ENCODE assay signal across 15 mouse cellular contexts in the genomic region with DNA sequence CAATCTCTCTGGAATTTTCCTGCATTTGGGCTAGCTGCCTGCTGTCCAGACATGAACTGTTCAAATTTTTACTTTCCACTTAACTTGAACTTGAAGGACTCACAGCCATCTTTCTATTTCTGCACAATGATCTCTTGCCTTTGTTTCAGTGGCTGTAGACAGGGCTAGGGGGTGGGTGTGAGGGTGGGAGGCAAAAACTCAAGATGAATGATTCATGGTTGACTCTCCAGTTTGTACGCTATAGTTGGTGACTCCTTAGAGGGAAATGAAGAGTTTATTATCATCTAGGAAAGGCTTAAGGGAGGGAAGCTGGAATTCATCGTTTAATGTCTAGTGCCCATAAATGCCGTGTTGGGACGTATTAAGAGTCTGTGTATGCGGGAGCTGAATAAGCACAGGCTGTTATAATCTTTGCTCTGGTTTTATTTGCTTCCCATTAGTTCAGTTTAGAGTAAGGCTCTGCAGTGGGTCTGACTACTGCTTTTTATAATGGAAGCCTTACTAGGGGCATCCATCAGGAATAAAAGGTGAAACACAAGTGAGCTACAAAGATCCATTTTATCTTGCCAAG. TPM values are rescaled to one million over a fixed set of nuclear protein-coding genes. Genes with fewer than 3 reads are reported as not detected.
DNase-seq lines count a peak whose midpoint lies in the region; ATAC-seq and TF ChIP-seq lines count a peak whose summit lies in the region.
"Had no signal": no experiment of that assay in that cellular context is flagged by ENCODE, and none has a peak within 500 bp of the region (broad histone marks: within the 10 kb centered on the region; RNA-seq: fewer than 3 reads in every experiment).

No protein-coding gene starts in this region.

- TF ChIP-seq EP300 in lung, postnatal 0 days (IDR thresholded peaks at IDR 0.05): no peak

- intact Hi-C loops in left cerebral cortex, adult 2 months (cut with DNase I): no loop called here

- no peak for DNase-seq in hindbrain, embryonic 10.5 days (ENCODE audit: low spot score)
- DNase-seq in lung, postnatal 0 days (ENCODE audit: low spot score): peak; percentile 19
- DNase-seq in lung, postnatal 36 days: no peak
- DNase-seq in hindbrain, embryonic 14.5 days (ENCODE audit: low spot score): no peak
- DNase-seq in left cerebral cortex, adult 2 months (ENCODE audit: extremely low spot score in 1 of 2, low spot score in 2 of 2): no peak
- DNase-seq: cerebellum, adult 18-20 months; right cerebral cortex, postnatal 25 days had no signal

- H3K4me1 ChIP-seq in hindbrain, embryonic 12.5 days: 0 out of 2 replicates have a peak, but pooled peaks cover 3% of the 10 kb centered on the region
- peaks cover 19% of the 10 kb centered on the region; the same call in 1 of the 2 replicates for H3K4me1 ChIP-seq in hindbrain, embryonic 10.5 days (replicated peaks)
- no peaks in the 10 kb centered on the region for H3K4me1 ChIP-seq in lung, postnatal 0 days (ENCODE audit: insufficient read depth, low read depth, low read length)
- peaks cover 6% of the 10 kb centered on the region; the same call in 1 of the 2 replicates for H3K4me1 ChIP-seq in hindbrain, embryonic 14.5 days (replicated peaks; ENCODE audit: control insufficient read depth, insufficient read depth, low read length)
- H3K4me1 ChIP-seq in midbrain, embryonic 15.5 days: no peaks in the 10 kb centered on the region
- H3K4me1 ChIP-seq: liver, embryonic 12.5 days had no signal

- H3K36me3 ChIP-seq in hindbrain, embryonic 12.5 days: no peaks in the 10 kb centered on the region
- H3K36me3 ChIP-seq in hindbrain, embryonic 10.5 days: no peaks in the 10 kb centered on the region
- H3K36me3 ChIP-seq in lung, postnatal 0 days (ENCODE audit: insufficient read depth, low read length): no peaks in the 10 kb centered on the region
- H3K36me3 ChIP-seq in hindbrain, embryonic 14.5 days (replicated peaks; ENCODE audit: control insufficient read depth, insufficient read depth): no peaks in the 10 kb centered on the region
- no peaks in the 10 kb centered on the region for H3K36me3 ChIP-seq in midbrain, embryonic 15.5 days (replicated peaks)
- H3K36me3 ChIP-seq: embryonic facial prominence, embryonic 13.5 days; forebrain, embryonic 10.5 days; liver, embryonic 12.5 days had no signal

- 80% methylated on average over 5 of the region's 5 CpGs for WGBS in hindbrain, embryonic 12.5 days
- WGBS in hindbrain, embryonic 10.5 days: 95% methylated on average over 5 of the region's 5 CpGs
- WGBS in lung, postnatal 0 days: 52% methylated on average over 5 of the region's 5 CpGs
- WGBS in hindbrain, embryonic 14.5 days: 66% methylated on average over 5 of the region's 5 CpGs
- 67% methylated on average over 5 of the region's 5 CpGs for WGBS in midbrain, embryonic 15.5 days

- no peak overlapping the region for H3K4me2 ChIP-seq in hindbrain, embryonic 12.5 days (replicated peaks)
- 0 out of 2 replicates have a peak overlapping the region, but pooled peaks have one; percentile 14 for H3K4me2 ChIP-seq in lung, postnatal 0 days (replicated peaks; ENCODE audit: low read depth, low read length)
- H3K4me2 ChIP-seq in hindbrain, embryonic 14.5 days (replicated peaks): no peak overlapping the region
- H3K4me2 ChIP-seq in midbrain, embryonic 15.5 days: no peak overlapping the region
- H3K4me2 ChIP-seq: embryonic facial prominence, embryonic 13.5 days; liver, embryonic 12.5 days had no signal

- H3K4me3 ChIP-seq in hindbrain, embryonic 12.5 days: no peak overlapping the region
- H3K4me3 ChIP-seq in hindbrain, embryonic 10.5 days: no peak overlapping the region
- no peak overlapping the region for H3K4me3 ChIP-seq in lung, postnatal 0 days (ENCODE audit: low read depth, low read length)
- H3K4me3 ChIP-seq in hindbrain, embryonic 14.5 days (replicated peaks; ENCODE audit: low read length): no peak overlapping the region
- H3K4me3 ChIP-seq in midbrain, embryonic 15.5 days: no peak overlapping the region
- no peak overlapping the region for H3K4me3 ChIP-seq in left cerebral cortex, adult 2 months
- H3K4me3 ChIP-seq: embryonic facial prominence, embryonic 13.5 days; forebrain, embryonic 10.5 days; heart, embryonic 10.5 days; liver, embryonic 12.5 days had no signal

- peak; percentile 17; the same call in 1 of the 2 replicates for ATAC-seq in hindbrain, embryonic 12.5 days (ENCODE audit: low FRiP score)
- ATAC-seq in lung, postnatal 0 days: peak; percentile 59
- 0 out of 2 replicates have a peak, but pooled peaks have one; percentile 44 for ATAC-seq in hindbrain, embryonic 14.5 days (ENCODE audit: low FRiP score)
- ATAC-seq in midbrain, embryonic 15.5 days (replicated peaks): no peak
- ATAC-seq: activated CD4-positive, CD25-positive, alpha-beta regulatory T cell, adult 4 months; liver, embryonic 12.5 days had no signal

- TF ChIP-seq CTCF in lung, postnatal 0 days (IDR thresholded peaks at IDR 0.05): no peak
- TF ChIP-seq CTCF in left cerebral cortex, adult 2 months (IDR thresholded peaks at IDR 0.05): no peak

- H3K9me3 ChIP-seq in hindbrain, embryonic 12.5 days (replicated peaks): no peaks in the 10 kb centered on the region
- H3K9me3 ChIP-seq in hindbrain, embryonic 10.5 days: no peaks in the 10 kb centered on the region
- no peaks in the 10 kb centered on the region for H3K9me3 ChIP-seq in lung, postnatal 0 days (ENCODE audit: low read length)
- H3K9me3 ChIP-seq in hindbrain, embryonic 14.5 days (ENCODE audit: control insufficient read depth, low read length): no peaks in the 10 kb centered on the region
- no peaks in the 10 kb centered on the region for H3K9me3 ChIP-seq in midbrain, embryonic 15.5 days
- H3K9me3 ChIP-seq: embryonic facial prominence, embryonic 13.5 days; forebrain, embryonic 10.5 days; heart, embryonic 10.5 days; liver, embryonic 12.5 days had no signal

- H3K27ac ChIP-seq in hindbrain, embryonic 12.5 days: peak overlapping the region; percentile 67; the same call in 1 of the 2 replicates
- H3K27ac ChIP-seq in hindbrain, embryonic 10.5 days: no peak overlapping the region
- peak overlapping the region; percentile 51 for H3K27ac ChIP-seq in lung, postnatal 0 days (ENCODE audit: low read length)
- peak overlapping the region; percentile 59 for H3K27ac ChIP-seq in hindbrain, embryonic 14.5 days
- 0 out of 2 replicates have a peak overlapping the region, but pooled peaks have one; percentile 5 for H3K27ac ChIP-seq in midbrain, embryonic 15.5 days
- H3K27ac ChIP-seq in left cerebral cortex, adult 2 months: no peak overlapping the region; the same call in 1 of the 2 replicates
- H3K27ac ChIP-seq: embryonic facial prominence, embryonic 13.5 days; forebrain, embryonic 10.5 days; heart, embryonic 10.5 days; liver, embryonic 12.5 days had no signal

- H3K9ac ChIP-seq in hindbrain, embryonic 12.5 days: no peak overlapping the region
- H3K9ac ChIP-seq in lung, postnatal 0 days (replicated peaks; ENCODE audit: low read depth): no peak overlapping the region
- H3K9ac ChIP-seq in hindbrain, embryonic 14.5 days: no peak overlapping the region
- H3K9ac ChIP-seq in midbrain, embryonic 15.5 days: no peak overlapping the region
- H3K9ac ChIP-seq: embryonic facial prominence, embryonic 13.5 days; liver, embryonic 12.5 days had no signal

- H3K27me3 ChIP-seq in hindbrain, embryonic 12.5 days: no peaks in the 10 kb centered on the region
- no peaks in the 10 kb centered on the region for H3K27me3 ChIP-seq in hindbrain, embryonic 10.5 days (ENCODE audit: insufficient read depth, poor library complexity, severe bottlenecking)
- no peaks in the 10 kb centered on the region for H3K27me3 ChIP-seq in lung, postnatal 0 days (replicated peaks; ENCODE audit: insufficient read depth, low read length)
- H3K27me3 ChIP-seq in hindbrain, embryonic 14.5 days (ENCODE audit: control insufficient read depth, insufficient read depth, low read length): no peaks in the 10 kb centered on the region
- no peaks in the 10 kb centered on the region for H3K27me3 ChIP-seq in midbrain, embryonic 15.5 days (replicated peaks)
- H3K27me3 ChIP-seq: embryonic facial prominence, embryonic 13.5 days had no signal

RNA-seq across cellular contexts. Expression of a gene that starts 5.6 kb away (rescaled TPM):
- 7.2 and 8.0 TPM in 2 replicates for polyA plus RNA-seq in hindbrain, embryonic 12.5 days (2016; fragmentation: Nextera tagmentation; extraction: Ambion mirVana)
- 5.1 and 8.0 TPM in 2 replicates for polyA plus RNA-seq in hindbrain, embryonic 10.5 days (2016; fragmentation: Nextera tagmentation; extraction: Ambion mirVana)
- polyA plus RNA-seq in lung, postnatal 0 days (2015; fragmentation: Nextera tagmentation; extraction: Ambion mirVana): 32.1 and 36.3 TPM in 2 replicates
- polyA plus RNA-seq in hindbrain, embryonic 14.5 days (2014; fragmentation: Nextera tagmentation; extraction: Ambion mirVana): 7.2 and 8.6 TPM in 2 replicates
- 5.4 and 5.9 TPM in 2 replicates for polyA plus RNA-seq in midbrain, embryonic 15.5 days (2015; fragmentation: Nextera tagmentation; extraction: Ambion mirVana)
- total RNA-seq in left cerebral cortex, adult 2 months (2021): 1 to 10 TPM; 7.4 to 9.0 TPM
- total RNA-seq: common myeloid progenitor, adult 5-6 weeks had no signal

Comparison
In these comparisons a context has a peak if more than half of its experiments do, and no peak if none do; other contexts are left out.
1. H3K27ac ChIP-seq: peak in hindbrain, embryonic 12.5 days (single experiment), lung, postnatal 0 days (single experiment), hindbrain, embryonic 14.5 days (single experiment) and midbrain, embryonic 15.5 days (single experiment); none in hindbrain, embryonic 10.5 days (single experiment) and left cerebral cortex, adult 2 months (single experiment).